Mouse (Mus musculus) stomach, postnatal 0 days (tissue): ENCODE data around the gene Ttc12. TPM values are rescaled to one million over a fixed set of nuclear protein-coding genes. Genes with fewer than 3 reads are reported as not detected.

Source experiments
- ATAC-seq: fragments of 200-750 bp; cut with Nextera tagmentation; 2 replicates; pipeline ENCODE4 v1.8.0; 2017; ENCODE audit not compliant: low FRiP score, low TSS enrichment
- DNase-seq: peaks from one replicate; pipeline ENCODE4 v3.0.0-alpha.2; 2016; ENCODE audit warnings: low spot score
- H3K27ac ChIP-seq: fragments of 300-500 bp; sonication (generic); replicated peaks from 2 replicates; pipeline ENCODE4 v1.5.1; 2014; ENCODE audit warnings: mild to moderate bottlenecking, control low read depth
- H3K27me3 ChIP-seq: fragments of 300-500 bp; sonication (generic); 2 replicates; pipeline ENCODE4 v1.6.1; 2014; ENCODE audit warnings: low read length; ENCODE audit not compliant: control insufficient read depth, insufficient read depth
- H3K36me3 ChIP-seq: fragments of 300-500 bp; sonication (generic); 2 replicates; pipeline ENCODE4 v1.6.1; 2014; ENCODE audit warnings: low read length, mixed read lengths; ENCODE audit not compliant: control insufficient read depth, insufficient read depth
- H3K4me1 ChIP-seq: fragments of 300-500 bp; sonication (generic); replicated peaks from 2 replicates; pipeline ENCODE4 v1.6.1; 2014; ENCODE audit warnings: antibody characterized with exemption; ENCODE audit not compliant: control insufficient read depth, insufficient read depth
- H3K4me2 ChIP-seq: fragments of 300-500 bp; sonication (generic); replicated peaks from 2 replicates; pipeline ENCODE4 v1.6.1; 2014; ENCODE audit warnings: low read depth, mild to moderate bottlenecking, control low read depth, moderate library complexity
- H3K4me3 ChIP-seq: fragments of 300-500 bp; sonication (generic); 2 replicates; pipeline ENCODE4 v1.5.1; 2014; ENCODE audit warnings: low read depth, low read length, control low read depth
- H3K9ac ChIP-seq: fragments of 300-500 bp; sonication (generic); 2 replicates; pipeline ENCODE4 v1.6.1; 2014; ENCODE audit warnings: mild to moderate bottlenecking, low read length, control low read depth, mixed read lengths
- H3K9me3 ChIP-seq: fragments of 300-500 bp; sonication (generic); 2 replicates; pipeline ENCODE4 v1.6.1; 2016; ENCODE audit warnings: low read length; ENCODE audit not compliant: control insufficient read depth
- CTCF ChIP-seq: IDR thresholded peaks from 2 replicates; pipeline ENCODE4 v1.5.1; 2016; ENCODE audit warnings: antibody characterized with exemption, low read depth, mild to moderate bottlenecking, moderate library complexity
- EP300 ChIP-seq: optimal IDR thresholded peaks from 2 replicates; pipeline ENCODE3; 2016; ENCODE audit warnings: antibody characterized with exemption
- WGBS: fragments of 180-500 bp; shearing (Covaris S2); extraction: QIAGEN DNeasy Blood & Tissue Kit; methylation state at CpG from one replicate; pipeline ENCODE4 v1.1.7; 2014; 5-methylcytosine and 5-hydroxymethylcytosine counted together
- polyA plus RNA-seq: library from polyadenylated mRNA; unstranded; fragments of >200 nt; fragmentation: Nextera tagmentation; extraction: Ambion mirVana; gene quantifications from 2 replicates; pipeline ENCODE4 v1.2.1, GENCODE M21; 2015

Gene Ttc12
- polyA plus RNA-seq, 1 experiment from 2014 or later, result 0.86 TPM

DNA sequence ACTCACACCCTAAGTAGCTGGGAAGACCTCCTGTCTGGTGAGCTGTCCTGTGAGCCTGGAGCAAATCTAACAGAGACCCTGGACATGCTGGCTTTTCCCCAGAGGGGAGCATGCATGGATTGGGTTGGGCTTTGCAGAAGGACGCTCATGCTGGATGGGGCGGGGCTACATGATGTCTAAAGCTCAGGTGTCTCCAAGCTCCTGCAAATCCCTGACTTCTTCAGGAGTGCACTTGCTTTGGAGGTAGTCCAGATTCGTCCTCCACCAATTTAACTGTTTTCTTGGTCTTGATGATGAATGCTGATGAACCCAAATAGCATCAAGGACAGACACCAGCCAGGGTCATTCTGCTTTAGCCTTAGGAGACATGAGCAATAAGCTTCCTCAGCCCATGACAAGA lies 35.5 kb downstream of the Ttc12 start:
- Histone ChIP-seq H3K27me3 (no peaks in the 10 kb centered on the region), H3K4me3 (no peak overlapping the region), H3K4me2 (no peak overlapping the region), H3K4me1 (no peaks in the 10 kb centered on the region), H3K9me3 (no peaks in the 10 kb centered on the region), H3K27ac (no peak overlapping the region), H3K36me3 (no peaks in the 10 kb centered on the region), H3K9ac (no peak overlapping the region)
- WGBS, result 63% methylated on average over 3 of the region's 3 CpGs
- DNase-seq (no peak), ATAC-seq (no peak)
- TF ChIP-seq EP300, result no peak
- TF ChIP-seq CTCF, result no peak

DNA sequence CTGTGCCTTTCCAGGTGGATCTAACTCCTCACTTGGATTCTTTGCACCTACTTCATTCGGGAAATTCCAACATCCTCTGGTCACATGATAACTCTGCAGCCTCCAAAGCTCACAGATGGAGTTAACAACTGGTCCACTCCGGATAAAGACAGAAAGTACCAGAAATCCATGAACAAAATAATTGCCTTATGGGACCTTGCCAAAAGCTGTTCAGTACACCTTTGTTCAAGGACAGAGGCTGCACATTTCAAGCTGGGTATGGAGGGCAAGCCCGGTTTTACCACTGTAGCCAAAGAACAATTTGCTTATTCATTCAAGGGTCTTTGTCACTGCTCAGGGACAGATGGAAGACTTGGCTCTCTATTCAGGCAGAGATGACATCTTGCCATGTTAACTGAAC lies 43.4 kb downstream of the Ttc12 start:
- Histone ChIP-seq H3K9me3 (no peaks in the 10 kb centered on the region), H3K27ac (no peak overlapping the region), H3K36me3 (no peaks in the 10 kb centered on the region), H3K4me1 (no peaks in the 10 kb centered on the region), H3K4me2 (no peak overlapping the region), H3K4me3 (no peak overlapping the region), H3K9ac (no peak overlapping the region), H3K27me3 (no peaks in the 10 kb centered on the region)
- DNase-seq (no peak), ATAC-seq (no peak)
- TF ChIP-seq EP300 (no peak), CTCF (no peak)
- 76% methylated on average over 3 of the region's 3 CpGs for WGBS

DNA sequence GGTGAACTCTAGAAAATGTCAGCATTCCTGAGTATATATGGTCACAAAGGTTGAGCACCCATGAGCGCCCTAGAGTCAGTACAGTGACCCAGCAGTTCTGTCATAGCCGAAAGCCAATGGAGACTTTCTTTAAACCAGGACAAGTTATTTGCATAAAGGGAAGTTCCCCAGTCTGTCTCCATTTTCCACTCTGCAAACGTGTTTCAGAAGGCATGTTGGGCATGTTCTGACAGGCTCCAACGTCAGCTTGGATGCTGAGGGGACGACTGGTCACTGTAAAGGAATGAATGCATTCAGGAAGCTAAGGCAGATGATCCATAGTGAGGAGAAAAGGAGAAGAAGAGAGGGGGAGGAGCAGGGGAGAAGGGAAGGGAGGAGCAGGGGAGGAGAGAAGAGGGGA lies 58.5 kb downstream of the Ttc12 start:
- no peak for TF ChIP-seq EP300
- TF ChIP-seq CTCF, result no peak
- Histone ChIP-seq H3K9me3 (no peaks in the 10 kb centered on the region), H3K4me1 (no peaks in the 10 kb centered on the region), H3K27me3 (no peaks in the 10 kb centered on the region), H3K4me3 (no peak overlapping the region), H3K36me3 (no peaks in the 10 kb centered on the region), H3K9ac (no peak overlapping the region), H3K4me2 (no peak overlapping the region), H3K27ac (no peak overlapping the region; the same call in 1 of the 2 replicates)
- WGBS, result 61% methylated on average over 5 of the region's 5 CpGs
- DNase-seq, result no peak
- ATAC-seq, result no peak

DNA sequence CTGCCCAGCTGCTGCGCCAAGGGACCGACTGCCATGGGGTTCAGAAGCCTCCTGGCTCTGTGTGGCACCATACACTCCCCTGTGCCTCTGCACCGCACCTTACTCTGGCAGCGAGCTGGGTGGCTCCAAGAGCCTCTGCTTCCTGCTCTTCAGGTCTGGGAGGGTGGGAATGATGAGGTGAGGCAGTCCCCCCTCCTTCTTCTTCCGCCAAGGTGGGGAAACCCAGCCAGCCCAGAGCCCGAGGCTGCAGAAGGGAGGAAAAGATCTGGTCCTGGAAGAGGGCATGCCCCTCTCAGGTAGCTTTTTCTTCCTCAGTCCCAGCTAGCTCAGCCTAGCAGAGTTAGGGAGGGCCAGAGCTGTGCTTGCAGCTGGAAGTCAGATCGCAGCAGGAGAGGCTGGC lies 59.1 kb downstream of the Ttc12 start, which contains the start of gene Ankk1:
Gene Ankk1 (minus strand): TSS at position 101 of the 400 bp plus-strand sequence.
- ATAC-seq (no peak), DNase-seq (no peak)
- WGBS, result 76% methylated on average over 7 of the region's 7 CpGs
- no peak within 1 kb of the TSS for H3K4me2 ChIP-seq
- no peaks in the 10 kb centered on the region for H3K27me3 ChIP-seq
- no peak within 1 kb of the TSS for H3K4me3 ChIP-seq
- H3K4me1 ChIP-seq, result no peaks in the 10 kb centered on the region
- no peaks in the 10 kb centered on the region for H3K36me3 ChIP-seq
- no peak within 1 kb of the TSS for H3K9ac ChIP-seq
- no peak for TF ChIP-seq EP300
- no peak for TF ChIP-seq CTCF
- no peaks in the 10 kb centered on the region for H3K9me3 ChIP-seq
- H3K27ac ChIP-seq, result no peak within 1 kb of the TSS; the same call in 1 of the 2 replicates

DNA sequence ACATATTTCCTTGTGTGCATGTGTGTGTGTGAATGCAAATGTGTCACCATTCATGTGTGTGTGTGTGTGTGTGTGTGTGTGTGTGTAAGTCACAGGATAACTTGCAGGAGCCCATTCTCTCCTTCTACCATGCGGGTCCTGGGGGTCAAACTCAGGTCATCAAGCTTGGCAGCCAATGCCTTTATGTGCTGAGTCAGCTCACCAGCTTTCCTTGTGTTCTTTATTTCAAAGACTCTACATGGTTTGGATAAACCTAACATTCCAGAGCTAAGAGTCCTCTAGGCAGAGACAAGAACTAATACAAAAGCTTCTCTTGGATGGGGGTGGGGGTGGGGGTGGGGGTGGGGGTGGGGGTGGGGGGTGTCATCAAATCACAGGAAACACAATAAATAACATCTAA lies 60.4 kb downstream of the Ttc12 start:
- H3K36me3 ChIP-seq, result no peaks in the 10 kb centered on the region
- TF ChIP-seq EP300 (no peak), CTCF (no peak)
- no peak overlapping the region for H3K4me2 ChIP-seq
- H3K4me3 ChIP-seq, result no peak overlapping the region
- H3K9ac ChIP-seq, result no peak overlapping the region
- H3K4me1 ChIP-seq, result no peaks in the 10 kb centered on the region
- no peaks in the 10 kb centered on the region for H3K9me3 ChIP-seq
- no peak for DNase-seq
- no peak overlapping the region for H3K27ac ChIP-seq
- ATAC-seq, result no peak
- no peaks in the 10 kb centered on the region for H3K27me3 ChIP-seq
- 14% methylated on average over 1 of the region's 1 CpGs for WGBS

DNA sequence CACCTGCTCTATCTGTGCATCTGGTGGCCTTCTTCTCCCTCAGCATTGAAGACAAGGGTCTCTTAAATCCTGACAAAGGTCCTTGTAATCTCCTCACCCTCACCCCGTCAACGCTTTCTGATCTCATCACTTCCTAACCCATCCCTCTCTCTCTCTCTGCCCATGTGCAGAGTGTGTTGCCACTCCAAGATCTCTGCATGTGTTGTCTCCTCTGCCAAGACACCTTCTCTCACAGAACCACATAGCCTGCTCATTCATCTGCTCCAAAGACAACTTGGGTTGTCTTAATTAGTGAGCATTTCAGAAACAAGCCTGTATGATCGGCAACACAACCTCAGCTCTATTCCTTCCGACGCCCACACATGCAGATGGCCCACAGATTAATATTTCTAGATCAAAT lies 62.2 kb downstream of the Ttc12 start:
- Histone ChIP-seq H3K9me3 (no peaks in the 10 kb centered on the region), H3K27ac (no peak overlapping the region), H3K4me3 (no peak overlapping the region), H3K9ac (no peak overlapping the region), H3K4me1 (no peaks in the 10 kb centered on the region), H3K4me2 (no peak overlapping the region), H3K36me3 (no peaks in the 10 kb centered on the region), H3K27me3 (no peaks in the 10 kb centered on the region)
- TF ChIP-seq EP300, result no peak
- WGBS, result 93% methylated on average over 5 of the region's 5 CpGs
- ATAC-seq, result no peak
- no peak for DNase-seq
